8 mouse cellular contexts compared by ENCODE assay signal in the genomic region with DNA sequence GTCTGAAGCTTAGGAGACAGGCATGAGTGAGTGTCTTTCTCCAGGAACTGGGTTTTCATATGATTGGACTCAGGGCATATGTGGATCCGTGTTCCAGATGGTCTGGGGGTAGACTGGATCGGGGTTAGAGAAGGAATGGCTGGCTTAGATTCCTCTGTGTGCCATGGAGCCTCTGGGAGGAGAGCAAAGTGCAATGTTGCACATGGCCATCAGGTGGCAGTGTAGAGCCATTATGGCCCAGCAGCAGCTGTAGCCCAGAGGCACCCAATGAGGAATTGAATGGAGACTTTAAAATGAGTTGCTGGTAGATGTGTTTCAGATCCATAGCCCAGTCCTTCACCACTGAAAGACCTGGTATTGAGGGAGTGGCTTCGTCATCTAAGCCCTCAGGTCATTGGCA. TPM values are rescaled to one million over a fixed set of nuclear protein-coding genes. Genes with fewer than 3 reads are reported as not detected.
DNase-seq lines count a peak whose midpoint lies in the region; ATAC-seq lines count a peak whose summit lies in the region.

No protein-coding gene starts in this region.

- no peak overlapping the region for H3K4me2 ChIP-seq in forebrain, embryonic 14.5 days (ENCODE audit: low read length)
- H3K4me2 ChIP-seq in limb, embryonic 13.5 days (replicated peaks) = no peak overlapping the region
- H3K4me2 ChIP-seq in midbrain, embryonic 15.5 days = no peak overlapping the region

- H3K9ac ChIP-seq in forebrain, embryonic 14.5 days (ENCODE audit: low read length) = no peak overlapping the region
- H3K9ac ChIP-seq in limb, embryonic 13.5 days = no peak overlapping the region
- no peak overlapping the region for H3K9ac ChIP-seq in midbrain, embryonic 15.5 days

- H3K36me3 ChIP-seq in forebrain, embryonic 14.5 days (ENCODE audit: control insufficient read depth, insufficient read depth, low read length) = no peaks in the 10 kb centered on the region
- H3K36me3 ChIP-seq in limb, embryonic 13.5 days = no peaks in the 10 kb centered on the region
- H3K36me3 ChIP-seq in midbrain, embryonic 15.5 days (replicated peaks) = no peaks in the 10 kb centered on the region

- H3K27me3 ChIP-seq in forebrain, embryonic 14.5 days (replicated peaks; ENCODE audit: control insufficient read depth, insufficient read depth, low read length) = 0 out of 2 replicates have a peak, but pooled peaks cover 3% of the 10 kb centered on the region
- 0 out of 2 replicates have a peak, but pooled peaks cover 4% of the 10 kb centered on the region for H3K27me3 ChIP-seq in limb, embryonic 13.5 days
- H3K27me3 ChIP-seq in midbrain, embryonic 15.5 days (replicated peaks) = peaks cover 8% of the 10 kb centered on the region; the same call in 1 of the 2 replicates

- H3K4me3 ChIP-seq in forebrain, embryonic 14.5 days (ENCODE audit: low read depth, low read length) = no peak overlapping the region
- no peak overlapping the region for H3K4me3 ChIP-seq in limb, embryonic 13.5 days
- no peak overlapping the region for H3K4me3 ChIP-seq in midbrain, embryonic 15.5 days

- 15% methylated on average over 3 of the region's 3 CpGs for whole genome bisulfite sequencing in forebrain, embryonic 14.5 days
- 15% methylated on average over 3 of the region's 3 CpGs for WGBS in limb, embryonic 13.5 days
- WGBS in midbrain, embryonic 15.5 days = 15% methylated on average over 3 of the region's 3 CpGs

- peak; percentile 74 for DNase-seq in urinary bladder, postnatal 25 days (ENCODE audit: low spot score)
- no peak for DNase-seq in urinary bladder, postnatal 10 days (ENCODE audit: low spot score)
- peak; percentile 52 for DNase-seq in cerebellum, adult 11-12 months
- peak; percentile 89 for DNase-seq in forebrain, embryonic 14.5 days (ENCODE audit: low spot score)
- peak; percentile 57 for DNase-seq in hindlimb bud, embryonic 11.5 days (ENCODE audit: extremely low spot score, low read depth, low spot score)
- DNase-seq in spleen, postnatal 14 days (ENCODE audit: low spot score in 2 of 2) = peak; percentile 35 to 53

- no peak overlapping the region for H3K27ac ChIP-seq in forebrain, embryonic 14.5 days (ENCODE audit: low read depth, low read length)
- H3K27ac ChIP-seq in limb, embryonic 13.5 days = no peak overlapping the region
- H3K27ac ChIP-seq in midbrain, embryonic 15.5 days = no peak overlapping the region

- H3K4me1 ChIP-seq in forebrain, embryonic 14.5 days (ENCODE audit: control insufficient read depth, insufficient read depth, low read length) = no peaks in the 10 kb centered on the region
- peaks cover 16% of the 10 kb centered on the region; the same call in 1 of the 2 replicates for H3K4me1 ChIP-seq in limb, embryonic 13.5 days
- peaks cover 10% of the 10 kb centered on the region for H3K4me1 ChIP-seq in midbrain, embryonic 15.5 days

- no peaks in the 10 kb centered on the region for H3K9me3 ChIP-seq in forebrain, embryonic 14.5 days (replicated peaks; ENCODE audit: control insufficient read depth, low read length)
- no peaks in the 10 kb centered on the region for H3K9me3 ChIP-seq in limb, embryonic 13.5 days
- H3K9me3 ChIP-seq in midbrain, embryonic 15.5 days = no peaks in the 10 kb centered on the region

- ATAC-seq in forebrain, embryonic 14.5 days = peak; percentile 72
- ATAC-seq in limb, embryonic 13.5 days (ENCODE audit: low FRiP score, low read depth) = peak; percentile 54; the same call in 1 of the 2 replicates
- peak; percentile 62 for ATAC-seq in midbrain, embryonic 15.5 days (replicated peaks)

RNA-seq across cellular contexts. Expression of a gene that starts 17.8 kb away (rescaled TPM):
- 2.3 and 3.0 TPM in 2 replicates for polyA plus RNA-seq in forebrain, embryonic 14.5 days (2014; fragmentation: Nextera tagmentation; extraction: Ambion mirVana)
- polyA plus RNA-seq in limb, embryonic 13.5 days (2015; fragmentation: Nextera tagmentation; extraction: Ambion mirVana) = 6.6 TPM in 2 replicates
- 4.2 and 4.3 TPM in 2 replicates for polyA plus RNA-seq in midbrain, embryonic 15.5 days (2015; fragmentation: Nextera tagmentation; extraction: Ambion mirVana)

RNA-seq across cellular contexts. Expression of a gene that starts 27.0 kb away (rescaled TPM):
- 21.4 and 22.8 TPM in 2 replicates for polyA plus RNA-seq in forebrain, embryonic 14.5 days (2014; fragmentation: Nextera tagmentation; extraction: Ambion mirVana)
- polyA plus RNA-seq in limb, embryonic 13.5 days (2015; fragmentation: Nextera tagmentation; extraction: Ambion mirVana) = 31.1 and 32.1 TPM in 2 replicates
- polyA plus RNA-seq in midbrain, embryonic 15.5 days (2015; fragmentation: Nextera tagmentation; extraction: Ambion mirVana) = 30.6 and 35.1 TPM in 2 replicates

RNA-seq across cellular contexts. Expression of a gene that starts 30.8 kb away (rescaled TPM):
- 3.9 and 4.9 TPM in 2 replicates for polyA plus RNA-seq in forebrain, embryonic 14.5 days (2014; fragmentation: Nextera tagmentation; extraction: Ambion mirVana)
- polyA plus RNA-seq in limb, embryonic 13.5 days (2015; fragmentation: Nextera tagmentation; extraction: Ambion mirVana) = 4.9 and 5.5 TPM in 2 replicates
- polyA plus RNA-seq in midbrain, embryonic 15.5 days (2015; fragmentation: Nextera tagmentation; extraction: Ambion mirVana) = 6.6 and 8.2 TPM in 2 replicates

RNA-seq across cellular contexts. Expression of a gene that starts 44.0 kb away (rescaled TPM):
- 3.0 TPM in 2 replicates for polyA plus RNA-seq in forebrain, embryonic 14.5 days (2014; fragmentation: Nextera tagmentation; extraction: Ambion mirVana)
- polyA plus RNA-seq in limb, embryonic 13.5 days (2015; fragmentation: Nextera tagmentation; extraction: Ambion mirVana) = 7.3 TPM in 2 replicates
- polyA plus RNA-seq in midbrain, embryonic 15.5 days (2015; fragmentation: Nextera tagmentation; extraction: Ambion mirVana) = 5.1 and 6.7 TPM in 2 replicates
